ENCODE assay signal across 13 mouse cellular contexts in the genomic region with DNA sequence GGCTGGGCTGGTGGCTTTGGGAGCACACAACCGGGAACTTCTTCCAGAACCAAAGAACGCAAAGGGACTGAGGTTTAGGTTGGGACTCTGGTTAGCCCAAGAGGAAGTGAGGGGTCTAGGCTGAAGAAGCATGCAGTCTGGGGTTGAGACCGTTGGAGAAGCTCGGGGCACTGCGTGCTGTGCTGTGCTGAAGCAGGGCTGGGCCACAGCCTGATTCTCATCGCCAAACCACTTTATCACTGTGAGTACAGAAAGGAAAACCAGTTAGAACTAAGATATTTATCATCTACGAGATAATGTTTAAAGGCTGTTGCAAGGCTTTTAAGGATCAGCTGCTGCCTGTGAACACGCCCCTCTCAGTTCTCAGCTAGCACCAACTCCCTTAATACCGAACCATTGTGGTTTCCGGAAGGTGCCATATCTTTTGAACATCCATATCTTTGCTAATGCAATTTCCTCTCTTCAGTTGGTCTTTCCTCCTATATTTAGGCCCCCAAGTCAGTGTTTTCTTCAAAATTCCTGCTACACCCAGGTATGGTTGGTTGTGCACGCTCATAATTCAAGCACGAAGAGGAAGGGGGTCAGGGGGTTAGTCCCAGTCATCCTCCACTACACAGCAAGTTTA. TPM values are rescaled to one million over a fixed set of nuclear protein-coding genes. Genes with fewer than 3 reads are reported as not detected.
DNase-seq lines count a peak whose midpoint lies in the region; ATAC-seq lines count a peak whose summit lies in the region.
"Had no signal": no experiment of that assay in that cellular context is flagged by ENCODE, and none has a peak within 500 bp of the region (broad histone marks: within the 10 kb centered on the region; RNA-seq: fewer than 3 reads in every experiment).

No protein-coding gene starts in this region.

- H3K27ac ChIP-seq in forebrain, embryonic 13.5 days = no peak overlapping the region
- H3K27ac ChIP-seq in forebrain, embryonic 14.5 days (ENCODE audit: low read depth, low read length) = no peak overlapping the region

- 86% methylated on average over 12 of the region's 12 CpGs for WGBS in forebrain, embryonic 13.5 days
- 84% methylated on average over 12 of the region's 12 CpGs for WGBS in forebrain, embryonic 14.5 days

- peak; percentile 99 for DNase-seq in 416B (ENCODE audit: low read depth)
- peak; percentile 84 for DNase-seq in CD4-positive helper T cell, adult 2 months (ENCODE audit: low read depth, low spot score)
- DNase-seq in adrenal gland, adult 8-10 months = no peak
- no peak for DNase-seq in forebrain, embryonic 14.5 days (ENCODE audit: low spot score)
- DNase-seq: adrenal gland, postnatal 36 days; cerebellum, postnatal 36 days; heart, adult 18-20 months; kidney, postnatal 4 days; left cerebral cortex, postnatal 4 days had no signal

- H3K4me3 ChIP-seq in megakaryocyte, embryonic 14.5 days (replicated peaks) = peak overlapping the region; percentile 89
- no peak overlapping the region for H3K4me3 ChIP-seq in forebrain, embryonic 13.5 days
- no peak overlapping the region for H3K4me3 ChIP-seq in forebrain, embryonic 14.5 days (ENCODE audit: low read depth, low read length)

- H3K27me3 ChIP-seq in megakaryocyte, embryonic 14.5 days (replicated peaks) = no peaks in the 10 kb centered on the region
- H3K27me3 ChIP-seq in forebrain, embryonic 13.5 days = no peaks in the 10 kb centered on the region
- H3K27me3 ChIP-seq in forebrain, embryonic 14.5 days (replicated peaks; ENCODE audit: control insufficient read depth, insufficient read depth, low read length) = no peaks in the 10 kb centered on the region
- H3K27me3 ChIP-seq: Patski had no signal

- H3K36me3 ChIP-seq in megakaryocyte, embryonic 14.5 days (replicated peaks; ENCODE audit: low read length) = no peaks in the 10 kb centered on the region
- no peaks in the 10 kb centered on the region for H3K36me3 ChIP-seq in forebrain, embryonic 13.5 days (ENCODE audit: poor library complexity, severe bottlenecking)
- no peaks in the 10 kb centered on the region for H3K36me3 ChIP-seq in forebrain, embryonic 14.5 days (ENCODE audit: control insufficient read depth, insufficient read depth, low read length)

- H3K9ac ChIP-seq in forebrain, embryonic 13.5 days = no peak overlapping the region
- H3K9ac ChIP-seq in forebrain, embryonic 14.5 days (ENCODE audit: low read length) = no peak overlapping the region

- peak; percentile 47 for ATAC-seq in granulocyte monocyte progenitor cell, adult 5-6 weeks (replicated peaks; ENCODE audit: poor library complexity, severe bottlenecking)
- ATAC-seq in forebrain, embryonic 13.5 days = no peak
- ATAC-seq in forebrain, embryonic 14.5 days = no peak
- ATAC-seq: Patski had no signal

- H3K9me3 ChIP-seq in megakaryocyte, embryonic 14.5 days = no peaks in the 10 kb centered on the region
- H3K9me3 ChIP-seq in forebrain, embryonic 13.5 days (replicated peaks) = no peaks in the 10 kb centered on the region
- H3K9me3 ChIP-seq in forebrain, embryonic 14.5 days (replicated peaks; ENCODE audit: control insufficient read depth, low read length) = no peaks in the 10 kb centered on the region

- H3K4me2 ChIP-seq in forebrain, embryonic 13.5 days = no peak overlapping the region
- H3K4me2 ChIP-seq in forebrain, embryonic 14.5 days (ENCODE audit: low read length) = no peak overlapping the region

- H3K4me1 ChIP-seq in megakaryocyte, embryonic 14.5 days = peaks cover 77% of the 10 kb centered on the region
- peaks cover 10% of the 10 kb centered on the region for H3K4me1 ChIP-seq in forebrain, embryonic 13.5 days
- H3K4me1 ChIP-seq in forebrain, embryonic 14.5 days (ENCODE audit: control insufficient read depth, insufficient read depth, low read length) = peaks cover 7% of the 10 kb centered on the region

RNA-seq across cellular contexts. Expression of a gene that starts 4.4 kb away (rescaled TPM):
- total RNA-seq in granulocyte monocyte progenitor cell, adult 5-6 weeks (2014; fragmentation: Nextera tagmentation) = 106 and 112 TPM in 2 replicates
- total RNA-seq in granulocyte monocyte progenitor cell, adult 5-6 weeks (2017) = 40.4 and 56.0 TPM in 2 replicates
- polyA plus RNA-seq in megakaryocyte, embryonic 14.5 days (2012; ENCODE audit: insufficient read depth, low replicate concordance) = 30.1 and 77.5 TPM in 2 replicates
- polyA plus RNA-seq in forebrain, embryonic 13.5 days (2015; fragmentation: Nextera tagmentation; extraction: Ambion mirVana) = 137 and 139 TPM in 2 replicates
- total RNA-seq in adrenal gland, adult 8-10 months (2022) = 100 to 1,000 TPM; 136 to 165 (median 160) TPM
- polyA plus RNA-seq in forebrain, embryonic 14.5 days (2014; fragmentation: Nextera tagmentation; extraction: Ambion mirVana) = 108 and 113 TPM in 2 replicates

RNA-seq across cellular contexts. Expression of a gene that starts 52.4 kb away (rescaled TPM):
- total RNA-seq in granulocyte monocyte progenitor cell, adult 5-6 weeks (2014; fragmentation: Nextera tagmentation) = 17.6 and 33.4 TPM in 2 replicates
- total RNA-seq in granulocyte monocyte progenitor cell, adult 5-6 weeks (2017) = 9.0 and 17.2 TPM in 2 replicates
- 22.7 and 34.8 TPM in 2 replicates for polyA plus RNA-seq in megakaryocyte, embryonic 14.5 days (2012; ENCODE audit: insufficient read depth, low replicate concordance)
- 28.0 and 29.5 TPM in 2 replicates for polyA plus RNA-seq in forebrain, embryonic 13.5 days (2015; fragmentation: Nextera tagmentation; extraction: Ambion mirVana)
- total RNA-seq in adrenal gland, adult 8-10 months (2022) = 100 to 1,000 TPM in 2 of 4 experiments, 10 to 100 TPM in 2; 83.2 to 102 (median 95.5) TPM
- 12.4 and 19.6 TPM in 2 replicates for polyA plus RNA-seq in forebrain, embryonic 14.5 days (2014; fragmentation: Nextera tagmentation; extraction: Ambion mirVana)

Comparison
In these comparisons a context has a peak if more than half of its experiments do, and no peak if none do; other contexts are left out.
1. DNase-seq: peak in 416B (single experiment) and CD4-positive helper T cell, adult 2 months (single experiment); none in adrenal gland, adult 8-10 months (single experiment) and forebrain, embryonic 14.5 days (single experiment).